Mouse (Mus musculus): Measurements from ENCODE around the gene Runx1.

Gene Runx1

GRCm38 (mm10) chr16:92825908-92826650 lies at the start of gene Runx1:
TSS of gene Runx1 (minus strand) at chr16:92826149.
- DNase-seq (ENCODE audit: low spot score) = no peak

- no peak for DNase-seq (ENCODE audit: low spot score)
These were observed 48.1 kb upstream of the Runx1 start for GRCm38 (mm10) chr16:92874015-92874414.

DNA sequence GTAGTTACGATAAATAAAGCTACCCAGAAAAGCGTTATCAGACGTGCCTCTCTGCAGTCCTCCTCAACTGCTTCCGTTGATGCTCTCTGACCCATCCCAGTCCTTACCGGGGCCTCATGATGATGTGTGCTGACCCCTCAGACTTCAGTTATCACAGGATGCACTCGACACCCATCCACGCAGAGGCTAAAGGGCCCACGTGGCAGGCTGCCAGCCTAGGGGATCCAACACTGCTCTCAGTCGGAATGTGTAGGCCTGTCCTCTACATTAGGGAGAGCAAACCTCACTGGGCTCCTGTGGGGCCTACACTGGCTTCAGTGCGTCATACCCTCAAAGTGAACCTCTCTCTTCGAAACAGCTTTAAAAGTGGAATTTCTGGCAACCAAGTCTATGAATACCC lies 45.8 kb upstream of the Runx1 start:
- DNase-seq (ENCODE audit: low spot score) = no peak

DNA sequence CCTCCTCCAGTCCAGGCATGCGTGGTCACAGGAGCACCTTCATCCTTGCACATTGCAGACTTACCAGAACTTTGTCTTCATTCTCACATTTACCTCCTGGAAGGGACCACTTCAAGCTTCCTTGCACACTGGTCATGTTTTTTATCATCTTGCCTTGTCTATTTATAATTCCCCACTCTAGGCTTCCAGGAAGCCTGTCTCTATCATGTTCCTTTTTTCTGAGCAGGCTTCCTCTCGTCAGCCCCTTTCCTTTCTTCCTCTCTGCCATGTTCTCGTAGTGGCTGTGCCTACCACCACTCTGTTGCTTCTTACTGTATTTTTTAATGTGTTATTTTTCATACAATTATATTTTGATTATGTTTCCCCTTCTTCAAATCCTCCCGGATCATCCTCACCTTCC lies 42.6 kb upstream of the Runx1 start:
- DNase-seq (ENCODE audit: low spot score) = no peak

GRCm38 (mm10) chr16:92867261-92867935 lies 41.4 kb upstream of the Runx1 start:
- no peak for DNase-seq (ENCODE audit: low spot score)

- no peak for DNase-seq (ENCODE audit: low spot score)
These were observed 39.4 kb upstream of the Runx1 start for GRCm38 (mm10) chr16:92865314-92865713.

DNA sequence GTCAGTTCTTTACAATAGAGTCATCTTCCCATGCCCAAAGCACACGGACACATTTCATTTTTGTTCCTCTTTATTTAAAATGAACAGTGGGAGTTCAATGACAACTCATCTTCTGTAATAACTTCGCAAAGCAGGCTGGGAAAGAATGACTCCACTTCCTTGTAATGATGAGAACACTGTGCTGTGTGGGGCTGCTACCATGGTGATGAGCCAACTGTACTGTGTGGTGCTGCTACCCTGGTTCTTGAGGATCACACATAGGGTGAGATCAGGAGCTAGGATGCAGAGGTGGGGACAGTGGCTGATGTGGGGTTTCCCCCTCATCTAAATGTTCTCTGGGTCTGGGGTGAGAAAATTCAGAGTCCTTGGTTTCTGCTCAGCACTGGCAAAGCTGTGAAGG lies 38.2 kb upstream of the Runx1 start:
- DNase-seq (ENCODE audit: low spot score) = no peak

DNA sequence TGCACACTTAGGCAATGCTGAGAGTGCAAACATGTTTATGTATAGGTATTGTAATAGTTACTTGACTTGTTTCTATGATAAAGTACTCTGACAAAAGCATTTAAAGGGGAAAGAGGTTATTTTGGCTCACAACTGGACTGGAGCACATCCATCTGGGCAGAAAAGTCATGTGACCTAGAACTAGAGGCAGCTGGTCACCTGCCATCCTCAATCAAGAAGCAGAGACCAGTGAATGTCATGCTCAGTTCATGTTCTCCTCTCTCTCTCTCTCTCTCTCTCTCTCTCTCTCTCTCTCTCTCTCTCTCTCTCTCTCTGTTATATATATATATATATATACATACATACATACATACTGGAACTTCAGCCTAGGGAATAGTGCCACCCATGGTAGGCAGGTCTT lies 37.2 kb upstream of the Runx1 start:
- no peak for DNase-seq (ENCODE audit: low spot score)

DNA sequence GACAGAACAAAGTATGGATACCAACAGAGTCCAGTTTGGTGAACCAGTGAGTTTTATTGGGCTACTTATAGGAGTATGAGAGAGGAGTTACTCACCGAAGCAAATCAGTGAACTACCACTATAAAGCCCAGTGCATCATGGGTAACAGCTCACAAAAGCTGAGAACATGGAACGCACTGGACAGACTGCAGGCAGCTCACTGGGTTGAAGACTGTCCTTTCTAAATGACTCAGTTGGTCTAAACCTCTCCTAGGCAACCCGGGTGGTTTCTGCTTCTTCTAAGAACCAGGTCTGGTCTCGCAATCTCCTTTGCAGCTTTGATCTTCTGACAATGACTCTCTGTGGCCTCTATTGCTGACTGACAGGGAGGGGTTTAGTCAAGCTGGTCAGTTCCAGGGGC lies 36.5 kb upstream of the Runx1 start:
- no peak for DNase-seq (ENCODE audit: low spot score)

- no peak for DNase-seq (ENCODE audit: low spot score)
These were observed 35.6 kb upstream of the Runx1 start for GRCm38 (mm10) chr16:92861571-92861970.

GRCm38 (mm10) chr16:92860649-92861048 lies 34.7 kb upstream of the Runx1 start:
- DNase-seq (ENCODE audit: low spot score) = no peak

DNA sequence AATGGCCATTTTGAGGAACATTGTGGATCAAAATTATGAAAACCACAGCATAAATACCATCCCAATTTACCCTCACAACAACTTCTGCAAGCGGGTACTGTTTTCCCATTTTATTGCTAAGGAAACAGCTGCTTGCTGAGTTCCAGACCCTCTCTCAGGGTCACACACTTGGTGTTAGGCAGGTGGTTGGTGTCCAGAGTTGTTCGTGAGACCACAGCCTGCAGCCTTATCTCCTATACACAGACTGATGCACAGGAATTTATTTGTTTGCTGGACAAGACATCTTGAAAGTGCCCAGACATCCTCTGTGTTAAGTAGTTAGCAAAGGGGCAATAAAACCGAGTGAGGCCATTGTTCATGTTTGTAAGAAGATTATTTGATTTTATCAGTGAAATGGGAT lies 30.8 kb upstream of the Runx1 start:
- DNase-seq (ENCODE audit: low spot score) = no peak

DNA sequence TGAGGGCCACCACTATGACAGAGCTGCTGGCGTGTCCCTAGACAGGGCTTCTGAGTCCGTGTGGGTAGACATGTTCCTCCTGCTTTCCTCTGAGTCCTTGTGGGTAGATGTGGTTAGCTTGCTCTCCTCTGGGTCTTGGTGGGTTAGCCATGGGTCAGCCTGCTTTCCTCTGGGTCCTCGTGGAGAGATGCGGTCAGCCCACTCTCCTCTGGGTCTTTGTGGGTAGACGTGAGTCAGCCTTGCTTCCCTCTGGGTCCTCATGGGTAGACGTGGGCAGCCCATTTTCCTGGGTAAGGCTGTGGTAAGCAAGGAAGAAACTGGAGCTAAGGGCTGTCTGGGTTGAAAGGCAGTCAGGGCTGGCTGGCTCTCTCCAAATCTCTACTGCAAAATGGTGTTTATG lies 26.3 kb upstream of the Runx1 start:
- DNase-seq (ENCODE audit: low spot score) = no peak

DNA sequence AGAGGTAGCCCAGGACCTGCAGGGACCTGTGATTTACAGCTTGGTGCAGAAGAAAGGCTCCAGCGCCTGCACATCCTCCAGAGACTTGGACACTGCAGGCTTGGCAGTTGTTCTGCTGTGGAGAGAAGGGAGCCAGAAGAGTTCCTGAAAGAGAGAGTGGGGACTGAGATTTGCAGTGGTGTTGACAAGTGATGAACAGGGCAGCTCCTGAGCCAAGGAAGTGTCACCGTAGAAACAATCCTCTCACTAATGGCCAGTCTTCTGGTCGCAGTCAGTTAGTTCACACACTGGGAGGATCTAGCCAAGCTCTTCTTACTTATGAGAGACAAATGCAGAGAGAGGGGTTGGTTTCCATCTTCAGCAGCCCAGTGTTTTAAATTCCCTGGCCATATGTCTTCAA lies 24.5 kb upstream of the Runx1 start:
- DNase-seq (ENCODE audit: low spot score) = no peak

GRCm38 (mm10) chr16:92847762-92848300 lies 21.9 kb upstream of the Runx1 start:
- no peak for DNase-seq (ENCODE audit: low spot score)

- no peak for DNase-seq (ENCODE audit: low spot score)
These were observed 19.6 kb upstream of the Runx1 start for GRCm38 (mm10) chr16:92845244-92846225.

GRCm38 (mm10) chr16:92838709-92839108 lies 12.8 kb upstream of the Runx1 start:
- no peak for DNase-seq (ENCODE audit: low spot score)

DNA sequence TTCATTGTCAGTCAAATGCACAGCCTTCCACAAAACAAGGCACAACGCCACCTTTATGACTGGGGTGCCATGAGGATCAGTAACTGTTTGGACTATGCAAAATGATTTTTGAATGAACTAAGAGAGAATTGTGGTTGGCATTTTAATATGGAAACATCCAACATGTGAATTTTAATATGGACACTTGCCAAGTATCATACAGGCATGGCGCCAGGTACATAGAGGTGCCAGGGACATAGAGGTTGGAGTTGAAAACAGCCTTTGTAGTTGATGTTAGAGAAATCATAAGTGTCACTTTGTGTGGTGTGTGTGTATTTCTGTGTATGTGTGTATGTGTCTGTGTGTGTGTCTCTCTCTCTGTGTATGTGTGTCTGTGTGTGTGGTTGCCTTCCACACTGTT lies 5.4 kb upstream of the Runx1 start:
- DNase-seq (ENCODE audit: low spot score) = no peak

DNA sequence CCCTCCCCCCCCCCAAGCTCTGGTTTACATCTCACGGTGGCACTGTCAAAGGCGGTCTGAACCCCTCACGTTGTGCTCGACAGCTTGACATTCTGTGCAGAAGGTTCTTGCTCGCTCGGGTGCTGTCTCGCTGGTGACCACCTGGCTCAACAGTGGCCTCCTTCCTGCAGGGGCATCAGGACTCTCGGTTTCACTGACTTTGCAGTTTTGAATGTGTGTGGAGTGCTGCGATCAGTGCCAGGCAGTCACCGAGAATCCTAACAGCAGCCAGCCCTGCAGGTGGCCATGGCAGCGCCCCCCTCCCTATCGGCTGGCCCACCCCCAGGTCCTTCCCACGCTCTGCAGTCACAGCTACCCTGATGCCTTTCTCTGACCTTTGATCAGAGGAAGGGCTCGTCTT lies 4.5 kb upstream of the Runx1 start:
- DNase-seq (ENCODE audit: low spot score) = no peak

DNA sequence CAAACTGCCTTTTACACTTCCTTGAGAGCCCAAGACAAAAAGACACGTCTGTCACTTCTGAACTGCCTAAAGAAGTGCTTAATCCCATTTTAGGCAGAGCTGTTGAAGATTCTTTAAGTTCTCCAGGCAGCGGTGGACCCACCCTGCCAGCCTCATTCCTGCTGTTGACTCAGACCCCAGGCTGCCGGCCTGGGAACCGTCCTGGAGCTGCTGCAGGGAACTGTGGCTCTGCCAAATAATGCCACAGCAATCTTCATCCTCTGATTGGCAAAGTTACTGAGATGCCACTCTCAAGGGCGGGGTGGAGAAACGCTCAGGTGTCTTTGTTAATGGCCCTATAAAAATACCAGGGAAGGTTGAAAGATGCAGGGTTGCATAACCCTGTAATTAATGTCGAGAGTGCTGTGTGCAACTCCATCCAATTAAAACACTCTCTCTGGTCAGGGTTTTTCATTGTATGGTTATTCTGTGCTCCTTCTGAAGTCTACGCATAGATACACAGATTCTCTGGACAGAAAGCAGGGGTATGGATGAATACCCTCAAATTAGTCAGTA lies 2.4 kb upstream of the Runx1 start:
- no peak for DNase-seq (ENCODE audit: low spot score)

GRCm38 (mm10) chr16:92827663-92828307 lies 1.8 kb upstream of the Runx1 start:
- DNase-seq (ENCODE audit: low spot score) = no peak

DNA sequence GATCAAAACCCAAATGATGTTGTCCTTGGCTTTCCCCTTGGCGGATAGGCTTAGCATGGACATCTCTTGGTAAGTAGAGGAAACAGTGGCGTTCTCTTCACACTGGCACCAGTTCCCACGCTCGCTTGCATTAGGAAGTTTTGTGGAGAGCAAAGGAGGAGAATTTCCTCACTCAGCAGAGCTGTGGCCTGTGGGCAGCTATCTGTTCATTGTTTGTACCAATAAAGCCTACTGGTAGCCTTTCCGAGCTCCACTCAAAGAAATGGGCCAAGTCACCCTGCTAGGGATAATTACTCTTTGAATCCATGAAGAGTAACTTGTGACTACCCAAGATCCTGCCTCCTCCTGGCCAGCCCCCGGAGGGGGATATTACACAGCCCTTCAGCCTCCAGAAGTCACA lies 734 bp upstream of the Runx1 start:
- DNase-seq (ENCODE audit: low spot score) = no peak

Data from ovary, postnatal 10 days (tissue).